Mouse (Mus musculus) heart, postnatal 0 days (tissue): Measurements from ENCODE around the gene Magi2.

Experiments used
- CTCF ChIP-seq: IDR thresholded peaks from 2 replicates; pipeline ENCODE4 v1.5.1; 2016; ENCODE audit warnings: antibody characterized with exemption, control low read depth, low read depth
- EP300 ChIP-seq: IDR thresholded peaks from 2 replicates; pipeline ENCODE4 v1.6.1; 2016; ENCODE audit warnings: antibody characterized with exemption, low read depth

DNA sequence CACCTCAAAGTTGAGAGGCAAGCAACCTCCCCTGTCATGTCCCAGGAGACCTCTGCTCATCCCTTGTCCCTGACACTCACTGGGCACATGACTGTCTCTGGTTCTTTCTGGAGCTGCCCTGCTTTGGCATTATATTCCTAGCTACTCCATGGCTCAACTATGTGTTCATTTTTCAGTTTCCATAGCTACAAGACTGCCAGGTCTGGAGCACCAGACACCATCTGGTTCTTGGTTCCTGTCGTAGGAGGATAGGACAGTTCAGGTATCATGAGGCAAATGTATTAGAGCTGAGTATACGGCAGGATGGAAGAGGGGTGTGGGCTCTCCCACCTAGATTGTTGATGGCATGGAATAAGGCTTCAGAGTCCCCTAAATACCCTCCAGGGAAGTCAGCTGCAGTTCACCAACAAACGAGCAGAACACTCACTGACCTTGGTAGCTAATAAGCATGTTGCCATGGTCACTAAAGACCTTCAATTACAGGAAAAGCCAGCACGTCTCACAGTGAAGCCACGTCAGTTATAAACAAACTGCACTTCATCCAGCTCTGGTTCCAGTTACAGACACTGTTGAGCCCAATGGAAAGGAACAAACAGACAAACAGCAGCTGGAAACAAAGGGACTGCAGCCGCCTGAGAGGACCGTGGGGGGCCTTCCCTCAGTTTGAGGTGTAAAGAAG lies 1449.5 kb downstream of the Magi2 start:
- TF ChIP-seq CTCF (no peak), EP300 (no peak)
